Mouse (Mus musculus): ENCODE data around the gene Prkcz. TPM values are rescaled to one million over a fixed set of nuclear protein-coding genes. Genes with fewer than 3 reads are reported as not detected.
A peak's percentile ranks its signal among the peaks of the same experiment; 100 is the strongest.

Gene Prkcz
- total and polyA plus RNA-seq, 2 experiments from 2014 or later: 104 to 106 TPM

DNA sequence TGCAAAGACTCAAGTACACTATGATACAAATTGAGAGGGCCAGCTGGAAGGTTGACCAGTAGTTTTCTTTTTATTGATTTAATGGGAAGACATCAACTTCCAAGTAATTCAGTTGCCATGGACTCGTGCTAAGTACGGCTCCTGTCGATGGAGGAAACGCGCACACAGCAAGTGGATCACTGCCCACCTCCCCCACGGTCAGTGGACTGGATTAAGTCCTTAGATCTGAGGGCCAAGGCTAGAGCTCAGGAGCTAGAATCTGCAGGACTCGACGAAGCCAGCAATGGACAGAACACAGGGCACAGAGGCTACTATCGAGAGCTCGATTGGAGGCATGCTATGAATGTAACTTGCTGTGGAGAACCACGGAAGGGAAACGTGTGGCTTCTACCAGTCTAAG is 52.5 kb downstream of the Prkcz start:
- Histone ChIP-seq H3K9me3 (ENCODE audit: low read length) (no peaks in the 10 kb centered on the region), H3K27ac (ENCODE audit: low read depth, low read length) (no peak overlapping the region), H3K4me2 (ENCODE audit: low read depth, low read length, poor library complexity, severe bottlenecking) (no peak overlapping the region), H3K36me3 (ENCODE audit: insufficient read depth, low read length) (no peaks in the 10 kb centered on the region), H3K27me3 (ENCODE audit: insufficient read depth, low read length) (no peaks in the 10 kb centered on the region), H3K4me3 (ENCODE audit: low read depth, low read length) (no peak overlapping the region), H3K4me1 (ENCODE audit: insufficient read depth, low read length) (peaks cover 23% of the 10 kb centered on the region), H3K9ac (replicated peaks; ENCODE audit: low read length, poor library complexity, severe bottlenecking) (no peak overlapping the region)
- DNase-seq (ENCODE audit: low spot score): no peak
- TF ChIP-seq CTCF (IDR thresholded peaks at IDR 0.05): no peak
- WGBS: 79% methylated on average over 12 of the region's 12 CpGs
- no peak for ATAC-seq (ENCODE audit: low FRiP score)

- 0% methylated on average over 11 of the region's 11 CpGs for WGBS
- 0 out of 2 replicates have a peak overlapping the region, but pooled peaks have one; percentile 24 for H3K9ac ChIP-seq (replicated peaks; ENCODE audit: low read length, poor library complexity, severe bottlenecking)
- ATAC-seq (ENCODE audit: low FRiP score): peak; percentile 80
Observed at GRCm38 (mm10) chr4:155308068-155308467, 53.1 kb downstream of the Prkcz start.

GRCm38 (mm10) chr4:155307591-155307990 is 53.6 kb downstream of the Prkcz start:
- no peaks in the 10 kb centered on the region for H3K27me3 ChIP-seq (ENCODE audit: insufficient read depth, low read length)
- no peak overlapping the region for H3K4me3 ChIP-seq (ENCODE audit: low read depth, low read length)
- 84% methylated on average over 5 of the region's 5 CpGs for WGBS
- DNase-seq (ENCODE audit: low spot score) (no peak), ATAC-seq (ENCODE audit: low FRiP score) (0 out of 2 replicates have a peak, but pooled peaks have one; percentile 26)
- no peak for TF ChIP-seq CTCF (IDR thresholded peaks at IDR 0.05)
- H3K4me2 ChIP-seq (ENCODE audit: low read depth, low read length, poor library complexity, severe bottlenecking): peak overlapping the region; percentile 37
- H3K9ac ChIP-seq (replicated peaks; ENCODE audit: low read length, poor library complexity, severe bottlenecking): 0 out of 2 replicates have a peak overlapping the region, but pooled peaks have one; percentile 24
- peak overlapping the region; percentile 43; the same call in 1 of the 2 replicates for H3K27ac ChIP-seq (ENCODE audit: low read depth, low read length)
- peaks cover 23% of the 10 kb centered on the region for H3K4me1 ChIP-seq (ENCODE audit: insufficient read depth, low read length)
- no peaks in the 10 kb centered on the region for H3K36me3 ChIP-seq (ENCODE audit: insufficient read depth, low read length)
- no peaks in the 10 kb centered on the region for H3K9me3 ChIP-seq (ENCODE audit: low read length)

More at GRCm38 (mm10) chr4:155308068-155308467, 53.1 kb downstream of the Prkcz start:
- H3K4me1 ChIP-seq (ENCODE audit: insufficient read depth, low read length): peaks cover 23% of the 10 kb centered on the region
- no peaks in the 10 kb centered on the region for H3K36me3 ChIP-seq (ENCODE audit: insufficient read depth, low read length)
- 0 out of 2 replicates have a peak overlapping the region, but pooled peaks have one; percentile 5 for H3K4me3 ChIP-seq (ENCODE audit: low read depth, low read length)
- no peaks in the 10 kb centered on the region for H3K9me3 ChIP-seq (ENCODE audit: low read length)
- TF ChIP-seq CTCF (IDR thresholded peaks at IDR 0.05): peak; percentile 89
- H3K4me2 ChIP-seq (ENCODE audit: low read depth, low read length, poor library complexity, severe bottlenecking): peak overlapping the region; percentile 37
- H3K27ac ChIP-seq (ENCODE audit: low read depth, low read length): peak overlapping the region; percentile 43
- DNase-seq (ENCODE audit: low spot score): peak; percentile 92
- no peaks in the 10 kb centered on the region for H3K27me3 ChIP-seq (ENCODE audit: insufficient read depth, low read length)

DNA sequence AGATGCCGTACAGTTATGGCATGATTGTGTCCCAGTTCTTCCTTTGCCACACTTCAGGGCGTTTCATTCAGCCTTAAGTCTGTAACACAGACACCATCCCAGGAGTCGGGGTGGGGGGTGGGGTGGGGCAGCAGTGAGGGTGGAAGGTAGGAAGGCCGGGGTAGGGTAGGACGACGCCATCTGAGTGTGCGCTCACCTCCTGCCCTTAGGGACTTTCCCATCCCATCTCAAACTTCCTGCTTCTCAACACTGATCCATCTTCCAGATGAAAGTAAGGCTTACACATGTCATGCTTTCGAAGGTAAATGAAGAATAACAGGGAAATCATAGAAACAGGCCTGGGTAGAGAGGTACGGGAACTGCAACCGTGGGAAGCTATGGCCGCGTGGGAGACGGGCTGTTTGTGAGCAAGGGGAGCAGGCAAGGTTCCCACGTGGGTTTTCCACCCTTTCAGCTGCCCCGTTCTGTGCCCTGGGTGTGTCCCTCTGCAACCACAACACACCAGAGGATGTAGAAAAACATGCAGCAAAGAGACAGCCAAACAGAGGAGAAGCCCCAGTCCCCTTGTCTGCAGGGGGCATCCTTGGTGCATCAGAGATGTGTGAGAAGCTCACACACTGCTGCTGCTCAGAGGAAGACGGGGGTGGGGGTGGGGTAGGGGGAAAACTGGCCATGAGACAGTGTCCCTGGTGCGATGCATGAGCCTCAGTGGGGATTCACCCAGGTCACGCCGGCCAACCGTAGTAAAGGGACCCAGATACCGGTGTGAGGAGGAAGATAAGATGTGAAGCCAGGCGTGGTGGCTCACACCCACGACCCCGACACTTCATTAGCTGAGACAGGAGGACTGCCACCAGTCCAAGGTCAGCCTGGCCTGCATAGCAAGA is 54.6 kb downstream of the Prkcz start:
- DNase-seq (ENCODE audit: low spot score) (no peak), ATAC-seq (ENCODE audit: low FRiP score) (no peak)
- Histone ChIP-seq H3K4me1 (ENCODE audit: insufficient read depth, low read length) (peaks cover 27% of the 10 kb centered on the region), H3K4me2 (ENCODE audit: low read depth, low read length, poor library complexity, severe bottlenecking) (no peak overlapping the region), H3K27ac (ENCODE audit: low read depth, low read length) (peak overlapping the region; percentile 72), H3K9me3 (ENCODE audit: low read length) (no peaks in the 10 kb centered on the region), H3K9ac (replicated peaks; ENCODE audit: low read length, poor library complexity, severe bottlenecking) (no peak overlapping the region), H3K4me3 (ENCODE audit: low read depth, low read length) (no peak overlapping the region), H3K36me3 (ENCODE audit: insufficient read depth, low read length) (no peaks in the 10 kb centered on the region), H3K27me3 (ENCODE audit: insufficient read depth, low read length) (no peaks in the 10 kb centered on the region)
- no peak for TF ChIP-seq CTCF (IDR thresholded peaks at IDR 0.05)
- WGBS: 63% methylated on average over 24 of the region's 24 CpGs

- H3K36me3 ChIP-seq (ENCODE audit: insufficient read depth, low read length): no peaks in the 10 kb centered on the region
- peak overlapping the region; percentile 72 for H3K27ac ChIP-seq (ENCODE audit: low read depth, low read length)
- peak overlapping the region; percentile 1 for H3K4me2 ChIP-seq (ENCODE audit: low read depth, low read length, poor library complexity, severe bottlenecking)
- DNase-seq (ENCODE audit: low spot score) (peak; percentile 74), ATAC-seq (ENCODE audit: low FRiP score) (peak; percentile 52)
- no peaks in the 10 kb centered on the region for H3K27me3 ChIP-seq (ENCODE audit: insufficient read depth, low read length)
- 14% methylated on average over 8 of the region's 8 CpGs for WGBS
- H3K9ac ChIP-seq (replicated peaks; ENCODE audit: low read length, poor library complexity, severe bottlenecking): 0 out of 2 replicates have a peak overlapping the region, but pooled peaks have one; percentile 19
- peaks cover 27% of the 10 kb centered on the region for H3K4me1 ChIP-seq (ENCODE audit: insufficient read depth, low read length)
- H3K9me3 ChIP-seq (ENCODE audit: low read length): no peaks in the 10 kb centered on the region
- no peak overlapping the region for H3K4me3 ChIP-seq (ENCODE audit: low read depth, low read length)
- TF ChIP-seq CTCF (IDR thresholded peaks at IDR 0.05): no peak
Observed at GRCm38 (mm10) chr4:155305531-155306031, 55.6 kb downstream of the Prkcz start.

Data from midbrain, postnatal 0 days (tissue).